Mouse (Mus musculus) thymus, postnatal 0 days (tissue): ENCODE data around the gene Ear6. TPM values are rescaled to one million over a fixed set of nuclear protein-coding genes. Genes with fewer than 3 reads are reported as not detected.
"Not testable (repeated sequence)": the region's sequence is repeated elsewhere in the genome, so short reads cannot be mapped to it uniquely, and the experiment has no call there.

Experiments
- DNase-seq: peaks from one replicate; pipeline ENCODE4 v3.0.0-alpha.2; 2015; ENCODE audit warnings: low spot score
- polyA plus RNA-seq: library from polyadenylated mRNA; unstranded; fragments of >200 nt; fragmentation: Nextera tagmentation; extraction: Ambion mirVana; gene quantifications from 2 replicates; pipeline ENCODE4 v1.2.1, GENCODE M21; 2015

Gene Ear6
- 0.24 and 0.47 TPM in 2 replicates for polyA plus RNA-seq

GRCm38 (mm10) chr14:51853399-51853798 lies at the start of gene Ear6:
Gene Ear6 (plus strand): TSS chr14:51853699.
- no peak for DNase-seq

- DNase-seq: no peak
These were observed 26.9 kb upstream of the Ear6 start for GRCm38 (mm10) chr14:51826625-51827024.

- not testable (repeated sequence) for DNase-seq
These were observed 25.7 kb upstream of the Ear6 start for GRCm38 (mm10) chr14:51827842-51828241.

GRCm38 (mm10) chr14:51829188-51829587 lies 24.3 kb upstream of the Ear6 start:
- no peak for DNase-seq

- DNase-seq: not testable (repeated sequence)
These were observed 15.0 kb upstream of the Ear6 start for GRCm38 (mm10) chr14:51838480-51838879.

- DNase-seq: no peak
These were observed 11.2 kb upstream of the Ear6 start for GRCm38 (mm10) chr14:51842250-51842649.

- no peak for DNase-seq
These were observed 10.7 kb upstream of the Ear6 start for GRCm38 (mm10) chr14:51842781-51843180.

GRCm38 (mm10) chr14:51843882-51844281 lies 9.6 kb upstream of the Ear6 start:
- no peak for DNase-seq

- no peak for DNase-seq
These were observed 6.9 kb upstream of the Ear6 start for GRCm38 (mm10) chr14:51846566-51846965.

- not testable (repeated sequence) for DNase-seq
These were observed 2.5 kb upstream of the Ear6 start for GRCm38 (mm10) chr14:51851006-51851405.

- DNase-seq: not testable (repeated sequence)
These were observed 1.8 kb downstream of the Ear6 start for GRCm38 (mm10) chr14:51855280-51855679.

GRCm38 (mm10) chr14:51863603-51864002 lies 10.1 kb downstream of the Ear6 start:
- not testable (repeated sequence) for DNase-seq

GRCm38 (mm10) chr14:51870756-51871155 lies 17.3 kb downstream of the Ear6 start:
- DNase-seq: no peak

- DNase-seq: no peak
These were observed 18.2 kb downstream of the Ear6 start for GRCm38 (mm10) chr14:51871741-51872140.

GRCm38 (mm10) chr14:51877517-51877916 lies 24.0 kb downstream of the Ear6 start:
- DNase-seq: no peak

GRCm38 (mm10) chr14:51883527-51884030 lies 30.1 kb downstream of the Ear6 start:
- peak; percentile 86 for DNase-seq

GRCm38 (mm10) chr14:51884031-51884544 lies 30.6 kb downstream of the Ear6 start:
- no peak for DNase-seq

GRCm38 (mm10) chr14:51884598-51885331 lies 31.3 kb downstream of the Ear6 start, which contains the start of gene Mettl17:
Gene Mettl17 (plus strand): TSS chr14:51884842.
- DNase-seq: peak; percentile 98

- DNase-seq: no peak
These were observed 32.6 kb downstream of the Ear6 start for GRCm38 (mm10) chr14:51886051-51886450.

- no peak for DNase-seq
These were observed 36.3 kb downstream of the Ear6 start for GRCm38 (mm10) chr14:51889833-51890232.

GRCm38 (mm10) chr14:51892191-51892939 lies 38.9 kb downstream of the Ear6 start, which contains the start of gene Slc39a2:
Gene Slc39a2 (plus strand): TSS chr14:51892889.
- DNase-seq: no peak
